28 mouse cellular contexts compared by ENCODE assay signal in the genomic region with DNA sequence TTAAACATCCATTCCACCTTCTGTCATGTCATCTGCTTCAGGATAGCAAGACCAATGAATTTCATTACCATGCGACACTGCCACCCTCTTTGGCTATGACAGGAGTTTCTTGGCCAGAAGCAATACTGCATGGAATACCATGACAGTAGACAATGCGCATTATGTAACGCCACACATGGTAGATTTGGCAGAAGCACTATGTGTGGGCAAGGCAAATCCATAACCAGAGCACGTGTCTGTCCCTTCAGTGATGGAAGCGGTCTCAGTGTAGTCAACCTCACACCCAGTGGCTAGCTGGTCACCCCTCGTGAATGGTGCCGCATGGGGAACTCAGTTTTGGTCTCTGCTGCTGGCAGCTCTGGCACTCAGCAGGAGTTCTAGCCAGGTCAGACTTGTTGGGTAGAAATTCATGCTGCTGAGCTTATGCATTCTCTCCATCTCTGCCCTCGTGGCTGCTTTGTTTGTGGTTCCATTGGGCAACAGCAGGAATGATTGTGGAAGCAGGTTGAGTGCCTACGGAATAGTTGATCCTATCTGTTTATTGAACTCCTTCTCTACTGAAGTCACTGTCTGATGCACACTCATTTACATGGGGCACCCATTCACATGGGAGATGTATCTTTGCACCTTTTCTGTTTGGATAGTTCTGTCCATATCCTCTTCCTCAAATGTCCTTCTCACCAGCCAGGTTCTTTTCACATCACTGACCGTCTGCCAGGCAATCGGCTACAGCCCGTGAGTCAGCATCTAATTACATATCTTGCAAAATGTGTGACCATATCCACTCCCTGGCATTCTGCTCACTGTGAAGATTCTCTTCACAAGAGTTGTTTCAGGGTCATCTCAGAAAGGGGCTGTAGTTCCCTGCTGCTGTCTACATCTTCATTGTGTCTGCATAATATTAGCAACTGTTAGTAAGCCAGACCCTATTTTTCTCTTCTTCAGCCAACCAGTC.
DNase-seq lines count a peak whose midpoint lies in the region; ATAC-seq and TF ChIP-seq lines count a peak whose summit lies in the region.
"Had no signal": no experiment of that assay in that cellular context is flagged by ENCODE, and none has a peak within 500 bp of the region (broad histone marks: within the 10 kb centered on the region; RNA-seq: fewer than 3 reads in every experiment).

No protein-coding gene starts in this region.

- ATAC-seq in midbrain, embryonic 11.5 days (ENCODE audit: low FRiP score), result no peak
- ATAC-seq in midbrain, embryonic 15.5 days (replicated peaks), result no peak
- ATAC-seq: activated CD4-positive, CD25-positive, alpha-beta regulatory T cell, adult 4 months; forebrain, embryonic 15.5 days; hindbrain, embryonic 16.5 days; intestine, embryonic 15.5 days had no signal

- no peak for TF ChIP-seq CTCF in brain, embryonic 14.5 days (IDR thresholded peaks at IDR 0.05; ENCODE audit: borderline replicate concordance, extremely low read depth, insufficient read depth, insufficient read length)

- no peak overlapping the region for H3K4me3 ChIP-seq in midbrain, embryonic 11.5 days (ENCODE audit: low read depth, low read length)
- H3K4me3 ChIP-seq in midbrain, embryonic 15.5 days, result no peak overlapping the region
- H3K4me3 ChIP-seq: embryonic facial prominence, embryonic 13.5 days; erythroblast, embryonic 14.5 days; forebrain, embryonic 12.5 days; forebrain, embryonic 15.5 days; hindbrain, embryonic 10.5 days; hindbrain, embryonic 13.5 days; intestine, embryonic 15.5 days had no signal

- H3K9ac ChIP-seq in midbrain, embryonic 11.5 days (ENCODE audit: low read length), result no peak overlapping the region
- no peak overlapping the region for H3K9ac ChIP-seq in midbrain, embryonic 15.5 days
- H3K9ac ChIP-seq: embryonic facial prominence, embryonic 13.5 days; forebrain, embryonic 12.5 days; forebrain, embryonic 15.5 days; hindbrain, embryonic 13.5 days; intestine, embryonic 15.5 days had no signal

- H3K4me1 ChIP-seq in midbrain, embryonic 11.5 days (ENCODE audit: control insufficient read depth, insufficient read depth, low read length), result 0 out of 2 replicates have a peak, but pooled peaks cover 2% of the 10 kb centered on the region
- no peaks in the 10 kb centered on the region for H3K4me1 ChIP-seq in midbrain, embryonic 15.5 days
- H3K4me1 ChIP-seq: forebrain, embryonic 12.5 days; forebrain, embryonic 15.5 days had no signal

- intact Hi-C loops in gastrocnemius, postnatal 36 days (cut with DNase I), result no loop called here

- H3K36me3 ChIP-seq in midbrain, embryonic 11.5 days (ENCODE audit: control insufficient read depth, insufficient read depth, low read length), result no peaks in the 10 kb centered on the region
- no peaks in the 10 kb centered on the region for H3K36me3 ChIP-seq in midbrain, embryonic 15.5 days (replicated peaks)
- H3K36me3 ChIP-seq: forebrain, embryonic 15.5 days; G1E; hindbrain, embryonic 13.5 days; intestine, embryonic 15.5 days had no signal

- DNase-seq in gastrocnemius, adult 18-20 months (ENCODE audit: low spot score), result peak; percentile 29
- no peak for DNase-seq in gastrocnemius, postnatal 36 days
- DNase-seq in layer of hippocampus, adult 9-11 months, result peak; percentile 28
- no peak for DNase-seq in layer of hippocampus, adult 11-12 months (ENCODE audit: low spot score)
- DNase-seq in midbrain, embryonic 11.5 days (ENCODE audit: low spot score, missing footprints), result peak; percentile 62
- peak; percentile 40 for DNase-seq in brain, embryonic 14.5 days (ENCODE audit: low read depth)
- no peak for DNase-seq in testis, postnatal 10 days (ENCODE audit: low spot score)
- DNase-seq: adrenal gland, adult 8-10 months; adrenal gland, postnatal 25 days; cerebellum, adult 11 months; cerebellum, adult 2 months; cerebellum, adult 9-11 months; cerebellum, postnatal 25 days; gastrocnemius, postnatal 25 days; heart, postnatal 36 days had no signal

- TF ChIP-seq POLR2A in brain, embryonic 14.5 days (IDR thresholded peaks at IDR 0.05; ENCODE audit: borderline replicate concordance, extremely low read depth, insufficient read depth, insufficient read length, poor library complexity, severe bottlenecking), result no peak

- 93% methylated on average over 12 of the region's 12 CpGs for WGBS in midbrain, embryonic 11.5 days
- 91% methylated on average over 12 of the region's 12 CpGs for WGBS in midbrain, embryonic 15.5 days

- no peaks in the 10 kb centered on the region for H3K27me3 ChIP-seq in midbrain, embryonic 11.5 days (ENCODE audit: control insufficient read depth, insufficient read depth, low read length)
- H3K27me3 ChIP-seq in midbrain, embryonic 15.5 days (replicated peaks), result no peaks in the 10 kb centered on the region
- H3K27me3 ChIP-seq: CH12.LX; embryonic facial prominence, embryonic 13.5 days; forebrain, embryonic 12.5 days; forebrain, embryonic 15.5 days; hindbrain, embryonic 13.5 days; intestine, embryonic 15.5 days had no signal

- H3K27ac ChIP-seq in midbrain, embryonic 11.5 days (ENCODE audit: low read depth, low read length), result no peak overlapping the region
- no peak overlapping the region for H3K27ac ChIP-seq in midbrain, embryonic 15.5 days
- H3K27ac ChIP-seq: embryonic facial prominence, embryonic 13.5 days; forebrain, embryonic 12.5 days; forebrain, embryonic 15.5 days; hindbrain, embryonic 10.5 days; hindbrain, embryonic 13.5 days; intestine, embryonic 15.5 days had no signal

- no peak overlapping the region for H3K4me2 ChIP-seq in midbrain, embryonic 11.5 days
- H3K4me2 ChIP-seq in midbrain, embryonic 15.5 days, result no peak overlapping the region
- H3K4me2 ChIP-seq: embryonic facial prominence, embryonic 13.5 days; forebrain, embryonic 12.5 days; forebrain, embryonic 15.5 days; heart, embryonic 11.5 days; hindbrain, embryonic 13.5 days; intestine, embryonic 15.5 days had no signal

- H3K9me3 ChIP-seq in midbrain, embryonic 11.5 days (ENCODE audit: control insufficient read depth, low read length), result no peaks in the 10 kb centered on the region
- no peaks in the 10 kb centered on the region for H3K9me3 ChIP-seq in midbrain, embryonic 15.5 days
- H3K9me3 ChIP-seq: embryonic facial prominence, embryonic 13.5 days; forebrain, embryonic 12.5 days; forebrain, embryonic 15.5 days; hindbrain, embryonic 10.5 days; hindbrain, embryonic 13.5 days; intestine, embryonic 15.5 days had no signal

Comparison
In these comparisons a context has a peak if more than half of its experiments do, and no peak if none do; other contexts are left out.
1. DNase-seq: peak in gastrocnemius, adult 18-20 months (single experiment), layer of hippocampus, adult 9-11 months (single experiment), midbrain, embryonic 11.5 days (single experiment) and brain, embryonic 14.5 days (single experiment); none in gastrocnemius, postnatal 36 days (0 of 2), layer of hippocampus, adult 11-12 months (single experiment) and testis, postnatal 10 days (single experiment).